Mouse (Mus musculus) E14TG2a.4 (cell line): ENCODE results near the gene Syt8.

ENCODE experiments used
- H3K27me3 ChIP-seq: 2 replicates; pipeline ENCODE4 v1.6.1; 2014; ENCODE audit warnings: low read length, control low read depth; ENCODE audit not compliant: insufficient read depth
- H3K36me3 ChIP-seq: 2 replicates; pipeline ENCODE4 v1.6.1; 2014; ENCODE audit warnings: low read length, control low read depth; ENCODE audit not compliant: insufficient read depth
- H3K4me1 ChIP-seq: replicated peaks from 2 replicates; pipeline ENCODE4 v1.6.1; 2014; ENCODE audit warnings: low read depth, low read length, control low read depth
- H3K4me3 ChIP-seq: replicated peaks from 2 replicates; pipeline ENCODE4 v1.5.1; 2014; ENCODE audit warnings: mild to moderate bottlenecking, low read length
- H3K9me3 ChIP-seq: 2 replicates; pipeline ENCODE4 v1.6.1; 2014; ENCODE audit warnings: low read length, control low read depth
- CTCF ChIP-seq: conservative IDR thresholded peaks from 2 replicates; pipeline ENCODE4 v1.5.1; 2014; ENCODE audit warnings: low read length
- NANOG ChIP-seq: IDR thresholded peaks from 2 replicates; pipeline ENCODE4 v1.6.1; 2014; ENCODE audit warnings: borderline replicate concordance, low read length, mixed read lengths
- POU5F1 ChIP-seq: IDR thresholded peaks from 2 replicates; pipeline ENCODE4 v1.6.1; 2014; ENCODE audit warnings: low read length, borderline replicate concordance

Syt8 gene

GRCm38 (mm10) chr7:142486751-142487162 lies 52.1 kb downstream of the Syt8 start:
- no peak overlapping the region for H3K4me3 ChIP-seq

GRCm38 (mm10) chr7:142487341-142487859 lies 52.8 kb downstream of the Syt8 start:
- Histone ChIP-seq H3K4me3 (0 out of 2 replicates have a peak overlapping the region, but pooled peaks have one; percentile 10), H3K27me3 (peaks cover 90% of the 10 kb centered on the region), H3K9me3 (peaks cover 8% of the 10 kb centered on the region; the same call in 1 of the 2 replicates), H3K36me3 (no peaks in the 10 kb centered on the region), H3K4me1 (peaks cover 26% of the 10 kb centered on the region)
- TF ChIP-seq POU5F1 (no peak), CTCF (no peak), NANOG (no peak)

More at GRCm38 (mm10) chr7:142486751-142487162, 52.1 kb downstream of the Syt8 start:
- H3K4me1 ChIP-seq = peaks cover 31% of the 10 kb centered on the region
- H3K9me3 ChIP-seq = peaks cover 8% of the 10 kb centered on the region; the same call in 1 of the 2 replicates
- no peaks in the 10 kb centered on the region for H3K36me3 ChIP-seq
- no peak for TF ChIP-seq POU5F1
- TF ChIP-seq NANOG = no peak
- no peak for TF ChIP-seq CTCF
- peaks cover 90% of the 10 kb centered on the region for H3K27me3 ChIP-seq

- H3K27me3 ChIP-seq = peaks cover 90% of the 10 kb centered on the region
- no peak overlapping the region for H3K4me3 ChIP-seq
- TF ChIP-seq NANOG (no peak), POU5F1 (no peak), CTCF (no peak)
- H3K36me3 ChIP-seq = no peaks in the 10 kb centered on the region
- H3K9me3 ChIP-seq = peaks cover 8% of the 10 kb centered on the region; the same call in 1 of the 2 replicates
- H3K4me1 ChIP-seq = peaks cover 24% of the 10 kb centered on the region
These were observed 53.4 kb downstream of the Syt8 start for GRCm38 (mm10) chr7:142488053-142488452.
